Mouse (Mus musculus): Measurements from ENCODE around the gene Pik3cb. TPM values are rescaled to one million over a fixed set of nuclear protein-coding genes. Genes with fewer than 3 reads are reported as not detected.
A peak's percentile ranks its signal among the peaks of the same experiment; 100 is the strongest.

The Pik3cb gene
- polyA plus RNA-seq, 1 experiment = 3.0 TPM

DNA sequence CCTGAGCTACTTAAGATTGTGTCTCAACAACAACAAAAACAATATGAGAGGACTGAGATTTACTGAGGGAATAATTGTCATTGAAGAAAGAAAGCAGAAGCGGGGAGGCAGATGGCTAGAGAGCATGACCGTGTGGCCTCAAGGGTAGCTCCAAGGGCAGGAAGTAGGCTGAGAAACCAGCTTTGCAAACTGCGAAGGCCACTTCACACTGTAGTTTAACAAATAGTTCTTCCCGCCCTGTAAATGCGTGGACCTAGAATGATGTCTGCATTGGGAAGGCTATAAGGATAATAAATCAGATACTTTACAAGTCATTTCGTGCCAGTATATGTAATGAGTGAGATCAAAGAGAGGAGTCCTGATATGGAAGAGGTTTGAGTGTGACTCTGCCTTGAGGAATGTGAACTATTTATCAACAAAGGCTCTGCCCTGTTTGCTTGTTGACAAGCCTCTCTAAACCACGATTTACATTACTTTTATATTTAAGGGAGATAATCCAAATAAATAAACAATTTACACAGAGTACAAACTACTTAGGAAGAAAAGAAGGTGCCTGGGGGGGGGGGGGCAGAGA lies 4.1 kb upstream of the Pik3cb start:
- H3K4me2 ChIP-seq (ENCODE audit: low read depth) = no peak overlapping the region
- no peak overlapping the region for H3ac ChIP-seq (ENCODE audit: control insufficient read depth, insufficient read length)
- TF ChIP-seq CEBPB (IDR thresholded peaks at IDR 0.05; ENCODE audit: insufficient read depth, poor library complexity, severe bottlenecking) (no peak), USF1 (IDR thresholded peaks at IDR 0.05; ENCODE audit: low read depth) (no peak), TCF12 (IDR thresholded peaks at IDR 0.05; ENCODE audit: insufficient read depth, poor library complexity, severe bottlenecking) (no peak), SRF (IDR thresholded peaks at IDR 0.05; ENCODE audit: control insufficient read depth, insufficient read length, low read depth) (no peak), POLR2AphosphoS2 (IDR thresholded peaks at IDR 0.05; ENCODE audit: insufficient read length, low read depth) (no peak), POLR2A (IDR thresholded peaks at IDR 0.05; ENCODE audit: insufficient read length, low read depth) (no peak), MAX (IDR thresholded peaks at IDR 0.05; ENCODE audit: low read depth) (no peak), REST (IDR thresholded peaks at IDR 0.05; ENCODE audit: insufficient read depth, insufficient read length) (no peak), MYOG (IDR thresholded peaks at IDR 0.05; ENCODE audit: control insufficient read depth in 1 of 3, insufficient read depth in 1 of 3, insufficient read length in 2 of 3, low read depth in 2 of 3) (no peak), E2F4 (IDR thresholded peaks at IDR 0.05; ENCODE audit: insufficient read depth) (no peak), MYOD1 (IDR thresholded peaks at IDR 0.05; ENCODE audit: control insufficient read depth in 1 of 3, insufficient read length in 2 of 3, low read depth in 2 of 3) (no peak), TCF3 (IDR thresholded peaks at IDR 0.05; ENCODE audit: insufficient read length, low read depth) (no peak)
- H3K4me3 ChIP-seq = no peak overlapping the region
- no peaks in the 10 kb centered on the region for H3K27me3 ChIP-seq (ENCODE audit: control insufficient read depth, insufficient read depth, insufficient read length)
- H3K36me3 ChIP-seq (ENCODE audit: control insufficient read depth, insufficient read depth) = no peaks in the 10 kb centered on the region
- H3K79me2 ChIP-seq (ENCODE audit: control insufficient read depth, insufficient read depth) = no peaks in the 10 kb centered on the region

DNA sequence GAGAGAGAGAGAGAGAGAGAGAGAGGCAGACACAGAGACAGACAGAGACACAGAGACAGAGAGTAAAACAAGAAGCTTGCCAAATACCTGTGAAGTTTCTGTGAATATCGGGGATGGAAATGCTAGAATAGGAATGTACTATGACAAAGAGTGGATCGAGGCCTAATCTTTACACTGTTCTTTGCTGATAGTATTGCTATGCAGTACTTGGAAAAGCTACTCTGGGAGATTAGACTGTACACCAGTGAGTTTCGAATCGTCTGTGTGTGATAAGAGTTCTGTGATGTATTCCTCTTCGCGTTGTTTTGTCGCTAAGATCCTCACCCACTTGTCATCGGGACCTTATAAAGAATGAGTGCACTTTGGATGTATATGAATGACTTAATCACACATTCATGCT lies 1.2 kb upstream of the Pik3cb start:
- TF ChIP-seq MAX (IDR thresholded peaks at IDR 0.05; ENCODE audit: low read depth) = no peak
- TF ChIP-seq E2F4 (IDR thresholded peaks at IDR 0.05; ENCODE audit: insufficient read depth) = no peak
- no peak for TF ChIP-seq SRF (IDR thresholded peaks at IDR 0.05; ENCODE audit: control insufficient read depth, insufficient read length, low read depth)
- TF ChIP-seq TCF3 (IDR thresholded peaks at IDR 0.05; ENCODE audit: insufficient read length, low read depth) = no peak
- TF ChIP-seq CEBPB (IDR thresholded peaks at IDR 0.05; ENCODE audit: insufficient read depth, poor library complexity, severe bottlenecking) = no peak
- TF ChIP-seq MYOG (IDR thresholded peaks at IDR 0.05; ENCODE audit: control insufficient read depth in 1 of 3, insufficient read depth in 1 of 3, insufficient read length in 2 of 3, low read depth in 2 of 3) = no peak
- TF ChIP-seq TCF12 (IDR thresholded peaks at IDR 0.05; ENCODE audit: insufficient read depth, poor library complexity, severe bottlenecking) = no peak
- no peak for TF ChIP-seq MYOD1 (IDR thresholded peaks at IDR 0.05; ENCODE audit: control insufficient read depth in 1 of 3, insufficient read length in 2 of 3, low read depth in 2 of 3)
- TF ChIP-seq POLR2A (IDR thresholded peaks at IDR 0.05; ENCODE audit: insufficient read length, low read depth) = no peak
- no peak for TF ChIP-seq REST (IDR thresholded peaks at IDR 0.05; ENCODE audit: insufficient read depth, insufficient read length)
- TF ChIP-seq POLR2AphosphoS2 (IDR thresholded peaks at IDR 0.05; ENCODE audit: insufficient read length, low read depth) = no peak
- TF ChIP-seq USF1 (IDR thresholded peaks at IDR 0.05; ENCODE audit: low read depth) = no peak
- peaks cover 11% of the 10 kb centered on the region for H3K79me2 ChIP-seq (ENCODE audit: control insufficient read depth, insufficient read depth)
- H3ac ChIP-seq (ENCODE audit: control insufficient read depth, insufficient read length) = no peak overlapping the region
- H3K4me2 ChIP-seq (ENCODE audit: low read depth) = no peak overlapping the region
- H3K4me3 ChIP-seq = no peak overlapping the region
- H3K36me3 ChIP-seq (ENCODE audit: control insufficient read depth, insufficient read depth) = no peaks in the 10 kb centered on the region
- no peaks in the 10 kb centered on the region for H3K27me3 ChIP-seq (ENCODE audit: control insufficient read depth, insufficient read depth, insufficient read length)

DNA sequence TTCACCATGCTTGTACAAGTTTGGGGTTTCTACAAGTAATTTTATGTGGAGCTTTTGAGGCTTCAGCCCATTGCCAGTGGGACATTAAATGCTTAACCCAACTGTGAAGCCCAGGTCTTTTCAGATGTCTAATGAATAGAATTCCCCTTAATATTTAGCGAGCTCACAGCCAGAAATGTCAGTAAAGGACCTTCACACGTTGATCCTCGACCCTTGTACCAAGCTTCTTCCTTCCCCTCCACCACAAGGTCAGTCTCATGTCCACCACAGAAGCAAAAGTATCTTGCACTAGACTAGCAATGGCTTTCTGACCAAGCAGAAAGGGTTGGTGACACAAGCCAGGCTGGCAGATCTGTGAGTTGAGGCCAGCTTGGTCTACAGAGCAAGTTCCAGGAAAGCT lies 750 bp upstream of the Pik3cb start:
- peak overlapping the region; percentile 87 for H3K4me2 ChIP-seq (ENCODE audit: low read depth)
- no peak overlapping the region for H3ac ChIP-seq (ENCODE audit: control insufficient read depth, insufficient read length)
- H3K36me3 ChIP-seq (ENCODE audit: control insufficient read depth, insufficient read depth) = no peaks in the 10 kb centered on the region
- no peaks in the 10 kb centered on the region for H3K27me3 ChIP-seq (ENCODE audit: control insufficient read depth, insufficient read depth, insufficient read length)
- TF ChIP-seq MYOD1 (IDR thresholded peaks at IDR 0.05; ENCODE audit: control insufficient read depth in 1 of 3, insufficient read length in 2 of 3, low read depth in 2 of 3) (no peak), REST (IDR thresholded peaks at IDR 0.05; ENCODE audit: insufficient read depth, insufficient read length) (no peak), USF1 (IDR thresholded peaks at IDR 0.05; ENCODE audit: low read depth) (no peak), CEBPB (IDR thresholded peaks at IDR 0.05; ENCODE audit: insufficient read depth, poor library complexity, severe bottlenecking) (no peak), E2F4 (IDR thresholded peaks at IDR 0.05; ENCODE audit: insufficient read depth) (no peak), POLR2A (IDR thresholded peaks at IDR 0.05; ENCODE audit: insufficient read length, low read depth) (no peak), TCF12 (IDR thresholded peaks at IDR 0.05; ENCODE audit: insufficient read depth, poor library complexity, severe bottlenecking) (no peak), SRF (IDR thresholded peaks at IDR 0.05; ENCODE audit: control insufficient read depth, insufficient read length, low read depth) (no peak), POLR2AphosphoS2 (IDR thresholded peaks at IDR 0.05; ENCODE audit: insufficient read length, low read depth) (no peak), MAX (IDR thresholded peaks at IDR 0.05; ENCODE audit: low read depth) (no peak), MYOG (IDR thresholded peaks at IDR 0.05; ENCODE audit: control insufficient read depth in 1 of 3, insufficient read depth in 1 of 3, insufficient read length in 2 of 3, low read depth in 2 of 3) (no peak), TCF3 (IDR thresholded peaks at IDR 0.05; ENCODE audit: insufficient read length, low read depth) (no peak)
- peaks cover 12% of the 10 kb centered on the region for H3K79me2 ChIP-seq (ENCODE audit: control insufficient read depth, insufficient read depth)
- peak overlapping the region; percentile 36 for H3K4me3 ChIP-seq

DNA sequence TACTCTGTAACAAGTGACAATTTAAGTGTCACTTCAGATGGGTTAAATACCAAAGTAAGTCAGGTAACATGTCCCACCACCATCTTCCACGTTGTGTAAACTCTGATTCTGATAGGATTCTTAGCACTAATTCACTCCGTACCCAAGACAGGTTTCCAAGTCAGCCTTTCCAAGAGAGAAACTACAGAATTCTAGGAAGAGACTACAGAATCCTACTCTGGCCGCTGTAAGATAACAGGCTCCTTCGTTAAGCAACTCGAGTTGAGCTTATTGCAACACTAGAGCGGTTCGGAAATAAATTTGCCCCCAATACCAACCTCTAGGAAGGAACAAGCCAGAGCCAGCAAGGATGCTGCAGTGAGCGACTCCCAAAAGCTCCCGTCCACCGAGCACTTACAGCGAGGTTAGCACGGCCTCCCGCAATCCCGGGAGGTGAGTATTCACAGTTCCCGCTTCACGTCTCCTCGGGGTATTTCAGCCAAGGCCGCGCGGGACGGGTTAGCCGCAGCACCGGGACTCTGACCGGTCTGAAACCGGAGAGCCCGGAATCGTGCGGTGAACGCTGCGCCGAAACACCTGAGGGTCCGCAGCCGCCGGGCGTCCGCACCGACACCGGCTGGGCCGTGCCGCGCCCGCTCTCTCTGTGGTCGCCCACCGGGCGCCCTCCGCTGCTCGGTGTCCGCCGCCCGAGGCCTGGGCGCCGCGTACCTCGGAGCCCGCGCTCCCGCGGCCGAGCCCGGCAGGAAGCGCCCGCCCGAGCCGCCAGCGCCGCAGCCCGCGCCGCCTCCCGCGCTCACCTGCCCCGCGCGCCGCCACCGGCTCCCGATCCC lies 1.0 kb downstream of the Pik3cb start:
- Histone ChIP-seq H3ac (ENCODE audit: control insufficient read depth, insufficient read length) (peak overlapping the region; percentile 75), H3K4me3 (peak overlapping the region; percentile 36), H3K27me3 (ENCODE audit: control insufficient read depth, insufficient read depth, insufficient read length) (no peaks in the 10 kb centered on the region), H3K79me2 (ENCODE audit: control insufficient read depth, insufficient read depth) (peaks cover 21% of the 10 kb centered on the region), H3K36me3 (ENCODE audit: control insufficient read depth, insufficient read depth) (no peaks in the 10 kb centered on the region), H3K4me2 (ENCODE audit: low read depth) (peak overlapping the region; percentile 100)
- TF ChIP-seq POLR2A (IDR thresholded peaks at IDR 0.05; ENCODE audit: insufficient read length, low read depth) (no peak), TCF3 (IDR thresholded peaks at IDR 0.05; ENCODE audit: insufficient read length, low read depth) (no peak), USF1 (IDR thresholded peaks at IDR 0.05; ENCODE audit: low read depth) (no peak), E2F4 (IDR thresholded peaks at IDR 0.05; ENCODE audit: insufficient read depth) (no peak), MAX (IDR thresholded peaks at IDR 0.05; ENCODE audit: low read depth) (no peak), REST (IDR thresholded peaks at IDR 0.05; ENCODE audit: insufficient read depth, insufficient read length) (no peak), TCF12 (IDR thresholded peaks at IDR 0.05; ENCODE audit: insufficient read depth, poor library complexity, severe bottlenecking) (no peak), CEBPB (IDR thresholded peaks at IDR 0.05; ENCODE audit: insufficient read depth, poor library complexity, severe bottlenecking) (no peak), MYOG (IDR thresholded peaks at IDR 0.05; ENCODE audit: control insufficient read depth in 1 of 3, insufficient read depth in 1 of 3, insufficient read length in 2 of 3, low read depth in 2 of 3) (no peak), MYOD1 (IDR thresholded peaks at IDR 0.05; ENCODE audit: control insufficient read depth in 1 of 3, insufficient read length in 2 of 3, low read depth in 2 of 3) (no peak)

Measured in myocyte (in vitro differentiated cells).